Mouse (Mus musculus) adrenal gland, adult 2 months (tissue): Measurements from ENCODE around the gene Dkk3. TPM values are rescaled to one million over a fixed set of nuclear protein-coding genes. Genes with fewer than 3 reads are reported as not detected.
"Not testable (repeated sequence)": the region's sequence is repeated elsewhere in the genome, so short reads cannot be mapped to it uniquely, and the experiment has no call there.

Experiments used
- DNase-seq: peaks from one replicate; pipeline ENCODE4 v3.0.0; 2021
- polyA plus RNA-seq: library from polyadenylated mRNA; depleted of rRNA; stranded (reverse); fragments of >200 nt; gene quantifications from 2 replicates; pipeline ENCODE4 v1.2.3, GENCODE M21; 2012
- total RNA-seq, 2 experiments: library from RNA; stranded (reverse); gene quantifications; 2 replicates each; pipeline ENCODE4 v1.2.3; 2021

Dkk3 gene
- total and polyA plus RNA-seq, 3 experiments, result 14.2 to 21.6 (median 18.9) TPM

DNA sequence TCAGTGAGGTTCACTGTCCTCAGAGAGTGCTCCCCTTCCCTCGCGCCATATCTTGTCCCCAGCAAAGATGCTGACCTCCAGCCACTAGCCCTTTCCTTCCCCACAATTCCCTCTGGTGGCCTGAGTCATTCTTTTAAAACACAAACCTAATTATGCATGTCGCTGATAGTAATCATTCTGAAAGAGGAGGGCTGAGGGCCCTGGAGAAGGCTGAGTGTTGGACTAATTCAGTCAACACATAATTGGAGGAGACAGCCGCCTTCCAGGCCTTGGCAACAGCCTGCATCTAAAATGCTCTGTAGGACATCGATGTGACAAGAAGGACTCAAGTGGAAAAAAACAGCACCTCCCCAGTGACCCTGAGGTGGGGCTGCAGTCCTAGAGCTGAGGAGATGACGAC, 29.0 kb downstream of the Dkk3 start:
- no peak for DNase-seq

DNA sequence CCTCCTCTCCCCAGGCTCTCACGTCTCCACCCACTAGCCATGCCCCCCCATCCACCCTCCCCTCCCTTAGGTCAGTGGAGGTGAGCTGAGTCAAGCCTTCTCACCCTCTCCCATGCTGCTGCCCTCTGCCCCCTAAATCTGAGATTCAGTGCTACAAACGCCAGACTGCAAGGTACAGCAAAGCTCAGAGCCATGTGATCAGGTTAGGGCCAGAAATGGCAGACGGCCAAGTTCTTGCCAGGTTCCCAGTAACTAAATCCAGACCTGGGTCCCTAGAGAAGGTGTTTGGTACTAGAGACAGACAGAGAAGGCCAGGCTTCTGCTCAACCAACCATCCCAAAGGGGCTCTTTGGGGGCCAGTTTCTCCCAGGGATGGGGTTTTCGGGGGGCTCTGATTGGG, 30.0 kb downstream of the Dkk3 start:
- peak; percentile 45 for DNase-seq

GRCm38 (mm10) chr7:112127954-112128353, 30.9 kb downstream of the Dkk3 start:
- no peak for DNase-seq

DNA sequence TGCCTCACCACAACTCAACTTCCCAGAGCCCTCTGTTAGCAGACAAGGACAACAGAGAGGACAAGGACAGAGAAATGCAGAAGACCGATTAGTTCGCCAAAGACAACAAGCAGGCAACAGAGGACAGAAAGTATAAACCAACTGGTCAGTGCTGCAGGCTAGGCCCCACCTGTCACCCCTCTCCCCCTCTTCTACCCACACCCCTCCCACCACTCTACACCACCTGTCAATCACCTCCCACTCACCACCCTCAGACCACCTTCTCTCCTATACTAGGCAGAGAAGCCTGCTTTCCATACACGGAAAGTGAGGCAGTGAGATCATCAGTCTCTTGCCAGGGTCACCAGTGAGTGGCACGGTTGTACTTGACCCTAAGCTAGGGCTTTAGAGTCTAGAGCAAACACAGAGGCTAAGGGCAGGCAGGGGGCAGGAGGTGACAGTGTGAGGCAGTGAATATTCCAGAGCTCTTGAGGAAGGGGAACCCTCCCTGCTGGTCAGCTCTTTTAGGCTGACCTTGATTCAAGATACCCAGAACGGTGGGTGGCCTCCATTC, 31.7 kb downstream of the Dkk3 start:
- DNase-seq, result peak; percentile 74

DNA sequence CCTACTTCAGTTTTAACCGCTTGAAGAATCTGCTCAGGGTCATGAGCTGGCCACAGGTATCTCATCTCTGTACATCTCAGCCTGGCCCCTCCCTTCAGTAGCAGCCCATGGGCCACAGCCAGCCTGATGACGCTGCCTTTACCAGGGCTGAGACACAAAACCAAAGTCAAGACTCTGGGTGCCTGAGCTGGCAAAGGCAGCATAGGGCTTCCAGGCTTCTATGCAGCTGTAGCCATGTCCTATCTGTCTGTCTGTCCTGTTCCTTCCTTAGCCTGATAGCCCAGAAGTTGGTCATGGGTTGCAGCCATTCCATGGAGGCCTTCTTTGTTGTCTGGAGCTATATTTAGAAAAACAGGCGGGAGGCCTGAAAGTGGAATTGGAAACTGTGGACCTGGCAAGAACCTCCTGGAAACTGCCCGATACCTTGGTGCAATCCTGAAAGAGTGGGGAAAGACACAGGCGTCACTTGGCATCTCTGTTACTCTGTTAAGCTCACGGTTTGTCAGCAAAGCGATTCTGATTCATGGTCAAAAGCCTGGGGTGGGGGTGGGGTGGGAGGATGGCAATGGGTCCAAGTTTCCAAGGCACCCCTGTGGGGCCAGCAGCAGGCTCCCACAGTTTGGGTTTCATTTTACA, 33.1 kb downstream of the Dkk3 start:
- DNase-seq, result peak; percentile 63

GRCm38 (mm10) chr7:112123612-112124011, 35.2 kb downstream of the Dkk3 start:
- no peak for DNase-seq

DNA sequence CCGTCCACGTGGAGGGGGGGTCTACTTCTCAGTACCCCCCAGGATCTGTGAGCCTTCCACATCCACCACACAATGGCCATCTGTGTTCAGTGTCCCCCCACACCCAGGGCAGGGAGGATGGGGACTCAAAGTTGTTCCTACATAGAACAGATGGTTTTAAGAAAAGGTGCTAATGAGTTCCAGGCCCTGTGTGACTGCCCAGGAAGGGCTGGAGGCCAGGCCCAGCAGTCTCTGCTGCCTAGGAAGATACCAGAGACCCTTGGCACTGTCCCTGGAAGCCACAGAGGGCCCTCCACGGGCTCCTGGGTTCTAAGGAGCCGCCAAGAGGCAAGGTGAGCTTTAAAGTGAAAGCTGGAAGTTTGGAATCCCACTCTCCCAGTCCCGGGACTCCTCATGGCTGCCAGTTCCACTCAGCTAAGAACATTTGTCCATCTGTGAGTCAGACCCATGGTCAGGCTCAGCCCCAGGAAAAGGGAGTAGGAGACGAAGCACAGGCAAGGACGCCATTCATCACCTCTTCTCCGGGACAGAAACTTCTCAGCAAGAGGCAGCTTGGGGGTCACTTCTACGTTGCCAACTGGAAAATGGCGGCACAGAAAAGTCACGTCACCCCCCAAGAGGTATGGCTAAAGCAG, 36.9 kb downstream of the Dkk3 start:
- peak; percentile 57 for DNase-seq

DNA sequence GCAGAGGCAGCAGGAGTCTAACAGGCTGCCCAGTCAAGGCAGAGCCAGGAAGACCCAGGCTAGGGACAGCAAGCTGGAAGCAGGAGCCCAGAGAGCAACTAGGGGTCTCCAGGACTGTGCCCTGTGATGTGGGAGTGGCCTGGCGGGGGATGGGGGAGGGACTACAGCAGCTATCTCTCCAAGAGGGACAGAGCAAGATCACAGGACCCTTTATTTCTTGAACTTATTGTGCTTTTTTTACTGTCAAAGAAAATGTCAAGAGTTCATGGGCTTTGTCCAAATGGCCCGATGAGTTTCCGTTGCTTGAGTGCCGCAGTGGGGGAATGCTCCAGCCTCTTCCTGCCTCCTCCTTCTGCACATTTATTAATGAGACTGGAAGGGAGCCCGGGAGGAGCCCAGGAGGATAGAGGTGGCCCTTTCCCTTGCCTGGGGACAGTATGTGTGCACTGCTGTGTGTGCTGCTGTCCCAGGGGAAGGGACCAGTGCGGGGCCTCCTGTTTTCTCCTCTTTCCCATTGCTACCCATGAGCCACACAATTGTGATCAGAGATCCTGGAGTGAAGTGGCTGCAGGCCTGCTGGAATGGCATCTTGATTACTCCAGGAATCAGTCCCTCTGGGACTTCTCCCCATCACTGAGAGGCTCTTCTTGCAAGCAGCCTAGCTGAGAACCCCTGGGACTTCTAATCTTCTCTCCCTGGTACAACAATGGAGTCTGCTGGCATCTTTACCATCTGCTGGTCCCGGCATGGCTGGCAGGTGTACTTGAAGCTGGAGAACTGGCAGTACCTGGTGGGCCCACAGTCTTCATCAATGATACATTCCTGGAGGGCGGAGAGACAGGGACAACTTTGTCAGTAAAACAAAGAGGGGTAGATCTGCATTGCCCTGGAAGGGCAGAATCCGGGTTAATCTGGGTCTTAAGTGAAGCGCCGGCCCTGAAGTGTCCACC, 37.7 kb downstream of the Dkk3 start:
- DNase-seq, result peak; percentile 48

- DNase-seq, result no peak
Measured at GRCm38 (mm10) chr7:112119248-112119647, 39.6 kb downstream of the Dkk3 start.

DNA sequence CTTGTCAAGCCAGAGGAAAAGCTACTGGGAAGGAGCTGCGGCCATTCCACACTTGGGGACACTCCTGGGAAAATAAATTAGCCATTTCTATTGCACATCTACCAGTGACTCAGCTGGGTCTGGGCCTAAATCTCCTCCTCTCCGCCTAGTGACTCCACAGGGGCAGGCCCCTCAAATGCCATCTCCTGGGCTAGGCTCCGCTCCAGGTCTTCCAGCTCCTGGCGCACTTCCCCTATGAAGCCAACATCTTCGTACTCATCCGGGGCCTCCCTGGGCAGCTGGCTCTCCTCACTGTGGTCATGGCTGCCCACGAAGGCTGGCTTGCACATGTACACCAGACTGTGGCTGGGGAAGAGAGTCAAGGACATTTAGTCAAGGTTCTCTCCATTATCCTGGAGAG, 40.8 kb downstream of the Dkk3 start:
- DNase-seq, result peak; percentile 69

DNA sequence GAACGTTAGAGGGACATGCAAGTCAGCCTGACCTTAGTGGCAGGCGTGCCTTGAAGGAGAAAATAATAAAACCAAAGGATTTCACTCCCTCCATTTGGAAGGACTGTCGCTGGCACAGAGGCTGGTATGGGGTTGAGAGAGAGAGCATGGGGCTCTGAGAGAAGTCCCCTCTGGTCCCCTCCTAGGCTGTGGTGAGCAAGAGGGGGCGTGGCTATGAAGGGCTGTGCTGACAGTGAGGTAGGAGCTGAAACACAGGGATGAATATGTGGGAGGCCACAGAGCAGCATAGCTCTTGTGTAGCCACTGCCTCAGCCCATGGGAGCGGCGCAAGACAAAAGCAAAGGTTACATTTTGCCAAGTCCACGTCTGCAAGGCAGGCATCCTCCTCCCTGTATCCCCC, 41.4 kb downstream of the Dkk3 start:
- no peak for DNase-seq

GRCm38 (mm10) chr7:112110638-112111372, 48.1 kb downstream of the Dkk3 start:
- DNase-seq, result no peak

- no peak for DNase-seq
Measured at GRCm38 (mm10) chr7:112108757-112109156, 50.1 kb downstream of the Dkk3 start.

- DNase-seq, result no peak
Measured at GRCm38 (mm10) chr7:112103816-112104215, 55.0 kb downstream of the Dkk3 start.

- no peak for DNase-seq
Measured at GRCm38 (mm10) chr7:112102933-112103332, 55.9 kb downstream of the Dkk3 start.

GRCm38 (mm10) chr7:112100887-112101286, 58.0 kb downstream of the Dkk3 start:
- no peak for DNase-seq

- DNase-seq, result not testable (repeated sequence)
Measured at GRCm38 (mm10) chr7:112094923-112095322, 63.9 kb downstream of the Dkk3 start.

DNA sequence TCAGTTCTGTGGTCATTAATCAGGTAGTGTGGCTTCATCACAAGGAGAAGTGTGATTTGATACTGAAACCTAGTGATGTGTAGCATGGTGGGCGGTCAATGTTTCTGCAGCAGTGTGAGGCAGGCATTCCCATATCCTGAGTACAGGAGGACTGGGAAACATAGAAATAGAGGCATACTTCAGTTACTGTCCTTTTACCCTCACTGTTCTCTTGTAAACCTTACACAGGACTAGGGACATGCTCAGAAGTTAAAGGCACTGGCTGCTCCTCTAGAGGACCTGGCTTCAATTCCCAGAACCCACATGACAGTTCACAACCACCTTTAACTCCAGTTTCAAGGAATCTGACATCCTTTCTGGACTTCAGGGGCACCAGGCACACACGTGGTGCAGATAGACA, 72.7 kb downstream of the Dkk3 start:
- DNase-seq, result no peak

- peak; percentile 82 for DNase-seq
Measured at GRCm38 (mm10) chr7:112085062-112085461, 73.8 kb downstream of the Dkk3 start.

DNA sequence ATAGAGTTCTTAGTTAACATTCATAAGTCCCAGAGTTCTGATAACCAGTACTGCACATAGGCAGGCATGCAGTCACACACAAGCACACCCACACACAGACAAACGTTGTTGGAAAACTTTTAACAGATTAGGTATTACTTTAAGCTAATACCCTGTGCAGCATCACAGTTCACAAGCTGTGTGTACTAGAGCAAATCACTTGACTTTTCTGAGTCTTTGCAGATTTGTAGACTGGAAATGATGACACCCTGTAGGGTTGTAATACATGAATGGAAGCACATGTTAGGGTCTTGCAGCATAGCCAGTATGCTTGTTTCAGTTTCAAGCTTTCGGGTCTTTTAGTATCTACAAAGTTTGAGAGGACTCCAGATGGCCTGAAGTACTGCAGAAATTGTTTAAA, 74.6 kb downstream of the Dkk3 start:
- DNase-seq, result no peak

- peak; percentile 51 for DNase-seq
Measured at GRCm38 (mm10) chr7:112082636-112083035, 76.2 kb downstream of the Dkk3 start.

DNA sequence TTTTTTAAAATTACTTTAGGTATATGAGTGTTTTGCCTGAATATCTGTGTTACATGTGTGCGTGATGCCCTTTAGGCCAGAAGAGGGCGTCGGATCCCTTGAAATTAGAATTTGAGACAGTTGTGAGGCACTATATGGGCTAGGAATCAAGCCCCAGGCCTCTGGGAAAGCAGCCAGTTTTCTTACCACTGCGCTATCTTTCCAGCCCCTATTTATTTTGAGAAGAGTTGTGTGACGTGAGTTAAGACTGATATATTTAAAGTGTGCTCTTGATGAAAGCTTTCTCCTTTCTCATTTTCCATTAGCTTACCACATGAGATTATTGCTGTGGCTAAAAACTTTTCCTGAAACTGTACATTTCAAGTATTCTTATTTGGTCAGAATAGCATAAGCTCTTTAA, 84.0 kb downstream of the Dkk3 start:
- DNase-seq, result no peak
